Mouse (Mus musculus): ENCODE results near the gene Csnk1e.
A peak's percentile ranks its signal among the peaks of the same experiment; 100 is the strongest.

Gene Csnk1e

GRCm38 (mm10) chr15:79442961-79443518 lies 12.3 kb downstream of the Csnk1e start:
- DNase-seq (ENCODE audit: low read depth), result no peak

DNA sequence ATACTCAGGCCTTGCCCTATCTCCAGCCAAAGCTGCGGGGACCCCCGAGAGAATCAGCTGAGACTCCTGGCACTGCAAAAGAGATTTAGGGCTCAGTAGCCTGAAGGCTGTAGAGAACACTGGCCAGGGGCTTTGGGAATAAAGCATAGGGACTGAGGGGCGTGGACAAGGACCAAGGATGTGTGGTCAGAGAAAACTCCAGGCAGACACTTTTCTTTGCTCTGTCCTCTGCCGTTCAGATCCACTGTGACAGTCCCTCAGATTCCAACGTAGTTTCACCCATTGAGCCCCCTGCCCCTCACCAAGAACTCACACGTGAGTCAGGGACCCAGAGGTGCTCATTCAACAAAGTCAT lies 13.1 kb downstream of the Csnk1e start:
- no peak for DNase-seq (ENCODE audit: low read depth)

GRCm38 (mm10) chr15:79441331-79442256 lies 13.8 kb downstream of the Csnk1e start:
- DNase-seq (ENCODE audit: low read depth), result peak; percentile 88

DNA sequence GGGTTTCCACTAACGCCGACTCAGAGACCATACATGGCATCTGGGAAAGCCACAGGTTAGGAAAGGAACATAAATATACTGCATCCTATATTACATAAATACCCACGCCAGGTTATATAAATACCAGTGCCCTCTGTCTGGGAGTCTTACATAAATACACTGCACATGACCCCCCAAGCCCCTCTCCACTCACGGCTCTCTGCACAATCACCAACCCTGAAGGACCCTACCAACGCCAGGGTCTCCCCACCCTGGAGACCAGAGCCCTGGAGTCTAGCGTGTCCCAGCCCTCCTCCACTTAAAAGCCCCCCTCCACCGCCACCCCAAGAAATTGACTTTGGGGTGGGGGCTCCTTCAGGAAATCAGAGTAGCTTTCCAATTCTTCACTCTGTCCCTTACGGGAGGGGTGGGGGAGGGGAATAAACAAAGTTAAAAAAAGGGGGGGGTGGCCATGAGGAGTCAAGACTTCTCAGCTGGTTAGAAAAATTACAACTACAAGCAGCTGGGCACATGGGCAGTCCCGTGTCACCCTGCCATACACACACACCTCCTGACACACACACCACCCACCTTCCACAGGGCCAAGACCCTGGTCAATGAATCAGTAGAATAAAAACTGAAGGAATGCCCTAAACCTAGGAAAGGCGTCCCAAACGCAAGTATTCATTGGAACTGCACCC lies 14.6 kb downstream of the Csnk1e start:
- DNase-seq (ENCODE audit: low read depth), result peak; percentile 31

GRCm38 (mm10) chr15:79440223-79440622 lies 15.1 kb downstream of the Csnk1e start:
- DNase-seq (ENCODE audit: low read depth), result no peak

DNA sequence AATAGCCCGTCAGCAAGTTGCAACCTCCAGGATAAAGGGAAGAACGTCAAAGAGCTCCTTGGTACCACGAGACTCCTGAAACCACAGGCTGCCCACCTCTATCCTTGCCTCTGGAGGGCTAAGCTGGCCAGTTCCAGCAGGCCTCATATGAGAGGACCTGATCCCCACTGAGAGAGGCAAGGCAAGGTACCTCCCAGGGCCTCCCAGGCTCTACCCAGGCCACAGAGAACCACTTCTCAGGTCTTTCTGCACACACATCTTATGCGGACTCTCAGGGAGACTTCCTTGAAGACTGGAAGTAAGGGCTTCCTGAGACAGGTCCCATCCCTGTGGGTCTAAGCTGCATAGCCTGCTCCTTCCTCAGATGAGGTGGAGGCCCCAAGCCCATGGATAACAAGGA lies 16.0 kb downstream of the Csnk1e start:
- no peak for DNase-seq (ENCODE audit: low read depth)

DNA sequence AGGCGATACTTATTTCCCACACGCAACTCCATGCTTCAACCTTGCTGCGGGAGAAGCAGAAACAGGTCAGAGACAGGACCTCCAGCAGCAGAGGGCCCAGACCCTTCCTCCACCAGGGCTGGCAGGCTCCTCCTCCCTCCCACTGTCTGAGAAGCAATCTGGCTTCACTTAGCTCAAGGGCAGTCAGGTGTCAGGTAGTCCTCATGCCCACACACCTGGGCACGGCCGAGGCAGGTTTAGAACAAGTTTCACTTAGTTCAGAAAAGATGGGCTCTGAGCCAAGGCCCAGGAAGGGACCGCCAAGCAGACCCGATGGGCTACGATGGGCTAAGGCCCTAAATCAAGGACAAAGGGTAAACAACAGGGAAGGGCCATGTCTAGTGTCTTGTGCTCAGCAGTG lies 16.6 kb downstream of the Csnk1e start:
- no peak for DNase-seq (ENCODE audit: low read depth)

- no peak for DNase-seq (ENCODE audit: low read depth)
These were observed 17.1 kb downstream of the Csnk1e start for GRCm38 (mm10) chr15:79438209-79438810.

DNA sequence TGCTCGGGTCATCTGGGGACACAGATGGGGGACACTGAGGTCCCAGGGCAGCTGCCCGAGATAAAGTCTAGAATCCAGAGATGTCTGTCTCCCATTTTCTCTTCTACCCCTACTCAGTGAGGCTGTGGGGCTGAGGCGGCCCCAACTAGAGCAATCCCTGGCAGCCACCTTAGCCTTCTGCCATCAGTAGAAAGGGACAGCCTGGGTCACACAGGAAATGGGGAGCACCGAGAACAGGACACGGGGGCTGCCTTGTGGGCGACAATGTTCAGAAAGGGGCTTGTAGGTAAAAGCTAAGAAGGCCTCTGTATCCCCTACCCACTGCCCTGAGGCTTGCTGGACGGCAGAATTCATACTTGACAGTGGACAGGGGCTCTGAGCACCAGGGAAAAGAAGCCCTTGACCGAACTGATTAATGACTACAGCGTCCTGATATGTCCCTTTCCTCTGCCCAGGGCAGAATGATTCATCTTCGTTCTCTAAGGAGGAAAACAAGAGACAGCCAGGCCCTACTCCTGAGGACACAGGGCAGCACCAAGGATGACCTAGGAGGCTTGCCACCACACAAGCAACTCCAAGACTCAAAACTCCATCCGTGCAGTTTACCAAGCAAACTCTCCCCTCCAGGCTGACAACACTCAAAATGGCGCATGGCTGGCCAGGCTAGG lies 17.7 kb downstream of the Csnk1e start:
- DNase-seq (ENCODE audit: low read depth), result no peak

GRCm38 (mm10) chr15:79436481-79436921 lies 18.9 kb downstream of the Csnk1e start:
- no peak for DNase-seq (ENCODE audit: low read depth)

DNA sequence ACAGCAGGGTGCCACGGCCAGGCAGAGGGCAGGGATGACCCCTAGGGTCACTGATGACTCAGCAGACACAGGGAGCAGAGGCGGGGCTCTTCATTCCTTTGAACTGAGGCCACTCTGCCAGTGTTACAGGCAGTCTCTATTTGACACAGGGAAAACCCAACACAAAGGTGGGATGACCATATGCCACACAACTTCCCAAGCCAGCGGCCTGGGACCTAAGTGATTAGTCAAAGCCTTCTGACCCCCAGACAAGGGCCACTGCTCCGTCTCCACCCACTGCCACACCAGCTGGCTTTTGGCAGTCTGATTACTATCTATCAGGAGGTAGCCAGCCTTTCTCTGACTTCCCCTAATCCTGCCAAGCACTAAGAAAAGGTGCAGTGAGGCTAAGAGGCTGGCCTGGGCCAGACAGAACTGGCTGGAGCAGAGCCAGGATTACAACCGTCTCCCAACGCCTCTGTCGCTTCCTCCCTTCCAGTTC lies 20.1 kb downstream of the Csnk1e start:
- no peak for DNase-seq (ENCODE audit: low read depth)

DNA sequence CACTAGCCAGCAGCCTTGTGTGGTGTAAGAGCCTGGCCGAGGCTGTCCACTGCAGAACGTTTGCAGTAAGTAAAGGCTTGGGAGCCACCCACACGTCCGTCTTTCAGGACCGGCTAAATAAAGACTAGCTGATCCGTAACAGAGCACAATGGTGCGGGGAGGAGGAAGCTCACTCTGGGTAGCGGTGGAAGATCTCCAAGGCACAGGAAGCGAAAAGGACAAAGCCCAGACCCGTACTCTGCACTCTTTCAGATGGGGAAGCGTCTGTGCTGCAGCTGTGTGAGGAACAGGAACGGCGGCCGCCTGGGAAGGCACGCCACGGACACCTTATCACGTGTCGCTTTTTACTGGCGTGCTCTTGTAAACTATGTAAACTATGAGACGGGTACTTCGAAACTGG lies 22.5 kb downstream of the Csnk1e start:
- no peak for DNase-seq (ENCODE audit: low read depth)

DNA sequence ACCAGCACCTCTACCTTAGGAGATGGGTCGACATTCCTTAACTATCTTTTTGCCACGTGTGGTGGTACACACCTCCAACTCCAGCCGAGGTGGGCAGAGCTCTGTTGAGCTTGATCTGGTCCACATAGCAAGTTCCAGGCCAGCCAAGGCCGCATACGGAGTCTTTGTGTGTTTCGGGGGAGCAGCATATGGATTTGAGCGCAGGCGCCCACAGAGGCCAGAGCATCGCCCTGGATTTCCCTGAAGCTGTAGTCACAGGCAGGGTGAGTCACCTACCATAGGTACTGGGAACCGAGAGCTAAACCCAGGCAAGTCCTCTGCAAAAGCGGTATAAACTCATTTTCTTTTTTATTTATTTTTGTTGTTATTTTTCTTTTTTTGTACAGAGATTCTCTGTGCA lies 23.0 kb downstream of the Csnk1e start:
- DNase-seq (ENCODE audit: low read depth), result no peak

GRCm38 (mm10) chr15:79431925-79432324 lies 23.4 kb downstream of the Csnk1e start:
- no peak for DNase-seq (ENCODE audit: low read depth)

DNA sequence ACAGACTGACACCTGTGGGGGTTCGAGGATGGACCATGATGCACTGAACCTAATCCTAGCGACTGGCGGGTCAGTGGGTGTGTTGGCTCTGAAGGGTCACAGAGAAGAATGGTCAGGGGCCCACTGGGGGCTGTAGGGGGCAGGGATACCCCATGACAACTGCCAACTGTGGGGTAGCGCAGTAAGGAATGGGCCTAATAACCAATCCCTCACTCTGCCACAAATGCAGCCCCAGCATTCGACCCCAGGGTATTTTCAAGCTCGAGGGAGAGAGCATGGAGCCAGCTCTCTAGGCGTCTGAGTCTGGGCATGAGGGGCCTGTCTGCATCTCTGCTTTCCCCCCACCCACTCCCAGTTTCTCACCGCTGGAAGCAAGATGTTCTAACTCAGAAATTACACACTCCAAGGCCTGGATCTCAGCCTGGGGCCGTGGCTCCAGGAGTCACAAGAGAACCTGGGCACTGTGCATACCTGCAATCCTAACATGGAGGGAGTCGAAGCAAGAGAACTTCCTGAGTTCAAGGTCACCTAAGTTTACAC lies 24.8 kb downstream of the Csnk1e start:
- no peak for DNase-seq (ENCODE audit: low read depth)

GRCm38 (mm10) chr15:79429994-79430393 lies 25.4 kb downstream of the Csnk1e start:
- no peak for DNase-seq (ENCODE audit: low read depth)

GRCm38 (mm10) chr15:79429527-79429926 lies 25.8 kb downstream of the Csnk1e start:
- no peak for DNase-seq (ENCODE audit: low read depth)

GRCm38 (mm10) chr15:79428616-79429015 lies 26.8 kb downstream of the Csnk1e start:
- DNase-seq (ENCODE audit: low read depth), result no peak

GRCm38 (mm10) chr15:79427516-79427915 lies 27.9 kb downstream of the Csnk1e start:
- DNase-seq (ENCODE audit: low read depth), result no peak

- DNase-seq (ENCODE audit: low read depth), result no peak
These were observed 29.9 kb downstream of the Csnk1e start for GRCm38 (mm10) chr15:79425516-79425915.

DNA sequence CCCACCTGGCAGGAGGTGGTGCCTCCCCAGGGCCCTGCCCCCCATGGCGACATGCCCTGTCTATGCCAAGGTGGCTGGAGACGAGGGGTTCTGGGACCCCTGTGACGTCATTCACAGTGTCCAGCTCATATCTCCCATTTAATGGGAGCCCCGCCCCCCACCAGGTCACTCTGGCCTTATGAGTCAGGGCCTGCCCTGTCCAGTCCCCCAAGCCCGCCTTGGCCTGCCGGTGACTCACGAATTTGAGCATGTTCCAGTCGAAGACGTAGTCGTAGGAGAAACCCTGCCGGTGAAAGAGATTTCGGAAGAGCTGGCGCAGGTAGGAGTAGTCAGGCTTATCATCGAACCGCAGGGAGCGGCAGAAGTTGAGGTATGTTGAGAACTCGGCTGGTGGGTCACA lies 30.8 kb downstream of the Csnk1e start:
- DNase-seq (ENCODE audit: low read depth), result peak; percentile 60

Data from NIH3T3 (cell line).